Mouse (Mus musculus) lung, postnatal 0 days (tissue): ENCODE data around the gene C3.

Experiments
- CTCF ChIP-seq: IDR thresholded peaks from 2 replicates; pipeline ENCODE4 v1.5.1; 2016; ENCODE audit warnings: antibody characterized with exemption, mild to moderate bottlenecking
- EP300 ChIP-seq: IDR thresholded peaks from 2 replicates; pipeline ENCODE4 v1.6.1; 2016; ENCODE audit warnings: antibody characterized with exemption, mild to moderate bottlenecking, control low read depth

DNA sequence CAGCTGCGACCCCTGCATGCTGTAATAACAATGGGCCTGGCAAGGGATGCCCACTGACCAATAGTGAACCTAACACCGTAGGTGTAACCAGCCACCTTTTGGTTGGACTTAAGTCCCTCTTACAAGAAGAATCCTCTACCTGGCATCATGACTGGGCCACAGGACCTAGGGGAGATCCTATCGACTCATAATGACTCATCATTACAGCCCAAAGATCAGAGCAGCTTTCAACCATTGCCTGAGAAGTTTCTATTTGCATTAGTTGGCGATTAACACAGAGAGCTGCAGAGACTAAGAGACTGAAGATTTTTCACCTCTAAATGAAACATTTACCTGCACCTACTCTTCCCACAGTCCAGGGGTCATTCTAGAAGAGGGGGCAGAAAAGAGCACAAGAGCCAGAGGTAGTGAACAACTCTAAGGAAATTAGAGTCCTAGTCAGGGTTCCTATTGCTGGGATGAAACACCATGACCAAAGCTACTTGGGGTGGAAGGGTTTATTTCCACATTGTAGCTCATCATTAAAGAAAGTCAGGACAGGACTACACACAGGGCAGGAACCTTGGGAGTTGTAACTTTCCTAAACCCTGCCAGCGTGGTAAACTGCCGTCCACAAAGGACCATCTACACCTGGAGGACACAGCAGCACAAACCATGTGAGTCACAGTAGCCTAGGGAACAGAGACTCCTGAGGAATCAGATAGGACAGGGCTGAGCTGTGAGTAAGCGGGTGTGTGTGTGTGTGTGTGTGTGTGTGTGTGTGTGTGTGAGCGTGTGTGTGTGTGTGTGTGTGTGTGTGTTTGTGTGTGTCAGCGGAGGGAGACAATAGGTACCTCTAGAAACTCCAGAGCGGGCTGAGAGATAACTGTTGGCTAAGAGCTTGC, 25.9 kb downstream of the C3 start:
- TF ChIP-seq CTCF = no peak
- TF ChIP-seq EP300 = no peak
